Mouse (Mus musculus) neural tube, embryonic 11.5 days (tissue): Measurements from ENCODE around the gene Gm47841. TPM values are rescaled to one million over a fixed set of nuclear protein-coding genes. Genes with fewer than 3 reads are reported as not detected.

Experiments used
- ATAC-seq: fragments of 200-750 bp; cut with Nextera tagmentation; 2 replicates; pipeline ENCODE4 v1.8.0; 2017; ENCODE audit warnings: moderate number of reproducible peaks, mild to moderate bottlenecking, moderate TSS enrichment, moderate library complexity; ENCODE audit not compliant: insufficient read depth, low FRiP score, low TSS enrichment
- DNase-seq: peaks from one replicate; pipeline ENCODE4 v3.0.0-alpha.2; 2015; ENCODE audit warnings: low spot score
- H3K27ac ChIP-seq: fragments of 300-500 bp; sonication (generic); 2 replicates; pipeline ENCODE4 v1.5.1; 2014; ENCODE audit warnings: low read depth, mild to moderate bottlenecking, low read length
- H3K27me3 ChIP-seq: fragments of 300-500 bp; sonication (generic); 2 replicates; pipeline ENCODE4 v1.6.1; 2014; ENCODE audit warnings: mild to moderate bottlenecking, low read length, mixed read lengths; ENCODE audit not compliant: control insufficient read depth, insufficient read depth
- H3K36me3 ChIP-seq: fragments of 300-500 bp; sonication (generic); 2 replicates; pipeline ENCODE4 v1.6.1; 2014; ENCODE audit warnings: mild to moderate bottlenecking, low read length, moderate library complexity, mixed read lengths; ENCODE audit not compliant: control insufficient read depth, insufficient read depth
- H3K4me1 ChIP-seq: fragments of 300-500 bp; sonication (generic); 2 replicates; pipeline ENCODE4 v1.6.1; 2014; ENCODE audit warnings: low read length, mixed read lengths; ENCODE audit not compliant: control insufficient read depth, insufficient read depth
- H3K4me2 ChIP-seq: fragments of 300-500 bp; sonication (generic); 2 replicates; pipeline ENCODE4 v1.6.1; 2014; ENCODE audit warnings: low read depth, mild to moderate bottlenecking, moderate library complexity
- H3K4me3 ChIP-seq: fragments of 300-500 bp; sonication (generic); 2 replicates; pipeline ENCODE4 v1.5.1; 2014; ENCODE audit warnings: low read depth, low read length
- H3K9ac ChIP-seq: fragments of 300-500 bp; sonication (generic); 2 replicates; pipeline ENCODE4 v1.6.1; 2014; ENCODE audit warnings: mild to moderate bottlenecking, low read length
- H3K9me3 ChIP-seq: fragments of 300-500 bp; sonication (generic); 2 replicates; pipeline ENCODE4 v1.6.1; 2016; ENCODE audit warnings: low read length; ENCODE audit not compliant: control insufficient read depth
- WGBS: fragments of 180-500 bp; shearing (Covaris S2); extraction: QIAGEN DNeasy Blood & Tissue Kit; methylation state at CpG from one replicate; pipeline ENCODE4 v1.1.7; 2014; 5-methylcytosine and 5-hydroxymethylcytosine counted together
- polyA plus RNA-seq: library from polyadenylated mRNA; unstranded; fragments of >200 nt; fragmentation: Nextera tagmentation; extraction: Ambion mirVana; gene quantifications from 2 replicates; pipeline ENCODE4 v1.2.1, GENCODE M21; 2014

Gm47841 gene
- polyA plus RNA-seq, 1 experiment from 2014 or later, result not detected

GRCm38 (mm10) chr15:101086956-101087355 is 39.8 kb upstream of the Gm47841 start:
- Histone ChIP-seq H3K36me3 (no peaks in the 10 kb centered on the region), H3K9me3 (no peaks in the 10 kb centered on the region), H3K9ac (no peak overlapping the region), H3K4me1 (peaks cover 5% of the 10 kb centered on the region; the same call in 1 of the 2 replicates), H3K4me3 (no peak overlapping the region), H3K27me3 (no peaks in the 10 kb centered on the region), H3K4me2 (no peak overlapping the region), H3K27ac (no peak overlapping the region)
- WGBS, result 78% methylated on average over 3 of the region's 3 CpGs
- ATAC-seq (no peak), DNase-seq (no peak)

DNA sequence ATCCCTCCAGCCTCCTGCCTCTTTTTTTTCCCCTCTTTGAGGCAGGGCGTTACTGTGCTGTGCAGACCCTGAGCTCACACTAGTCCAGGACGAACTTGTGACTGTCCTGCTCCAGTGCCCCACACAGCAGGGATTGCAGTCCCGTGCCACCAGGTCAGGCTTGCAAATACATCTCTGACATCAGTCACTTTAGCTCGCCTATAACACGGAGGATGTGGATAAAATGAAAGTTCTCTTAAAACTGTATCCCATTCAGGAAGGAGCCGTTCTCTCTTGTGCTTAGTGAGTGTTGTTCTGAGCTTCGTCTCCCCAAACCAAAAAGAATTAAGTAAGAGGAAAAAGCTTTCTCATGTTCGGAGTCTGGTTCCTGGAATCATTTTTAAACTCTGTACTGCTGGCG is 39.3 kb upstream of the Gm47841 start:
- no peak overlapping the region for H3K27ac ChIP-seq
- no peaks in the 10 kb centered on the region for H3K9me3 ChIP-seq
- H3K27me3 ChIP-seq, result no peaks in the 10 kb centered on the region
- no peaks in the 10 kb centered on the region for H3K36me3 ChIP-seq
- ATAC-seq, result no peak
- 68% methylated on average over 9 of the region's 9 CpGs for WGBS
- no peak for DNase-seq
- H3K9ac ChIP-seq, result no peak overlapping the region
- no peak overlapping the region for H3K4me2 ChIP-seq
- no peak overlapping the region for H3K4me3 ChIP-seq
- H3K4me1 ChIP-seq, result peaks cover 8% of the 10 kb centered on the region

DNA sequence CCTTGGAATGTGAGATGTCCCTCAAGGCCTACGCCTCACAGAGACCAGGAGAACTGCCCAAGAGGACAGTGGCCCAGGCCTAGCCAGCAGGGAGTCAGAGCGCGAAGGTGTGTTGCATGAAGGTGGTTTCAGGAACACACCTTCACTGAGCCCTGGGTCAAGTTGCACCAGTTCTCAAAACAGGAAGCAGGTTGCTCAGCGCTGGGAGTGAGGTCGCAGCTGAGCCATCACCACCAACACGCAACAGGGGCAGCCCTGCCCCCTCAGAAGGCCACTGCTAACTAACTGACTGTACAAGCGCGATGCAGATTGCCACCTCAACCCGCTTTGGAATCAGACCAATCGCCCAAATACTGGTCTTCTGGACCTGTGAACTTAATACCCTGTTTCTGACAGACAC is 37.3 kb upstream of the Gm47841 start:
- H3K9ac ChIP-seq, result no peak overlapping the region
- 73% methylated on average over 10 of the region's 10 CpGs for WGBS
- H3K27ac ChIP-seq, result no peak overlapping the region
- H3K4me2 ChIP-seq, result no peak overlapping the region
- ATAC-seq (no peak), DNase-seq (no peak)
- no peak overlapping the region for H3K4me3 ChIP-seq
- no peaks in the 10 kb centered on the region for H3K9me3 ChIP-seq
- peaks cover 16% of the 10 kb centered on the region for H3K4me1 ChIP-seq
- H3K36me3 ChIP-seq, result no peaks in the 10 kb centered on the region
- no peaks in the 10 kb centered on the region for H3K27me3 ChIP-seq

GRCm38 (mm10) chr15:101082236-101082635 is 35.0 kb upstream of the Gm47841 start:
- H3K4me3 ChIP-seq, result no peak overlapping the region
- WGBS, result 43% methylated on average over 4 of the region's 4 CpGs
- no peak for ATAC-seq
- no peak for DNase-seq
- H3K4me1 ChIP-seq, result peaks cover 23% of the 10 kb centered on the region
- no peak overlapping the region for H3K9ac ChIP-seq
- no peak overlapping the region for H3K27ac ChIP-seq
- H3K27me3 ChIP-seq, result no peaks in the 10 kb centered on the region
- no peaks in the 10 kb centered on the region for H3K36me3 ChIP-seq
- H3K4me2 ChIP-seq, result no peak overlapping the region
- H3K9me3 ChIP-seq, result no peaks in the 10 kb centered on the region

DNA sequence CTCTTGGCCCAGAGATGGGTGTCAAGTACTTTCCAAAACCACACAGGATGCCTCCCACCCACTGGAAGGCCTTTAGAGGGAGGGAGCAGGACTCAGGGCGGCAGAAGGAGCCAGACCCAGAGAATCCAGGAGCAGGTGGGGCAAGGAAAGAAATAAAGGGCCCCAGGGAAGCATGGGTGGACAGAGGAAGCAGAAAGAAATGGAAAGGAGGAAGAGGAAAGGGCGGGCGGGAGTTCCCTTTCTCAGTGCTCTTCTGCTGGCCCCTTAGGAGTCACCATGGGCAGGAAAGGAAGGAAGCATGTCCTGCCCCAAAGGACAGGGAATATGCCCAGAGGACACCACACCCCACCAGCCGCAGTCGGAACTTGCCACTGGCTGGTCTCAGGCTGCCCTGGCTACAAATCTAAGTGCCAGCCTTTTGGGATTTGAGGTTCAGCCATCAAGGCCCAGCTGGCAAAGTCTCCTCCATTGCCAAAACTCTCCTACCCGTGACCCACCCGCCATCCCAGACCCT is 33.9 kb upstream of the Gm47841 start:
- H3K27ac ChIP-seq, result 0 out of 2 replicates have a peak overlapping the region, but pooled peaks have one; percentile 15
- H3K4me1 ChIP-seq, result peaks cover 32% of the 10 kb centered on the region
- no peak overlapping the region for H3K4me3 ChIP-seq
- WGBS, result 82% methylated on average over 7 of the region's 7 CpGs
- DNase-seq, result no peak
- ATAC-seq, result no peak
- H3K9me3 ChIP-seq, result no peaks in the 10 kb centered on the region
- no peak overlapping the region for H3K9ac ChIP-seq
- no peaks in the 10 kb centered on the region for H3K36me3 ChIP-seq
- no peak overlapping the region for H3K4me2 ChIP-seq
- H3K27me3 ChIP-seq, result no peaks in the 10 kb centered on the region

GRCm38 (mm10) chr15:101080031-101080520 is 32.9 kb upstream of the Gm47841 start:
- H3K36me3 ChIP-seq, result no peaks in the 10 kb centered on the region
- H3K27me3 ChIP-seq, result no peaks in the 10 kb centered on the region
- H3K9me3 ChIP-seq, result no peaks in the 10 kb centered on the region
- 80% methylated on average over 9 of the region's 9 CpGs for WGBS
- no peak overlapping the region for H3K4me3 ChIP-seq
- DNase-seq, result no peak
- no peak for ATAC-seq
- H3K9ac ChIP-seq, result no peak overlapping the region
- H3K4me1 ChIP-seq, result peaks cover 42% of the 10 kb centered on the region
- H3K27ac ChIP-seq, result no peak overlapping the region
- no peak overlapping the region for H3K4me2 ChIP-seq

DNA sequence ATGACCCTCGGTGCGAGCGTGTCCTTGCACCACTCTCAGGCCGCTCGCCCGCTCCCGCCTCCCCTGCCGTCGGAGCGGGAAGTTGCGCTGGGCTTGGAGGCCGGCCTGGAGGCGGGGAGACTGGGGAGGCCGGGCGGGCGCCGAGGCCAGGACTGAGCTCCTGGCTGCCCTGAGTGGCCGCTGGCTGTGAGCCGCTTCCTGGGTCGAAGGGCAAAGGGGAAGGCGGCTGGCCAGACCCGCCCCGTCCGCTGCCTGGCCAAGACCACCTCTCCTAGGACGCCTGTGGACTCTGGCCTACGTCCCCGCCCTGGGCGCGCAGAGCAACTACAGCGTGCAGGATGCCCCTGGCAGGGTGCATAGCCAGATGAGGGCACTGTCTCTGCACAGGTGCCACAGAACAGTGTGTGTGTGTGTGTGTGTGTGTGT is 31.5 kb upstream of the Gm47841 start:
- H3K4me2 ChIP-seq, result peak overlapping the region; percentile 81
- peak; percentile 6; the same call in 1 of the 2 replicates for ATAC-seq
- H3K9ac ChIP-seq, result peak overlapping the region; percentile 94
- DNase-seq, result peak; percentile 82
- H3K27ac ChIP-seq, result peak overlapping the region; percentile 99
- peak overlapping the region; percentile 66 for H3K4me3 ChIP-seq
- no peaks in the 10 kb centered on the region; the same call in 1 of the 2 replicates for H3K36me3 ChIP-seq
- no peaks in the 10 kb centered on the region for H3K9me3 ChIP-seq
- H3K27me3 ChIP-seq, result no peaks in the 10 kb centered on the region
- WGBS, result 0% methylated on average over 28 of the region's 30 CpGs
- peaks cover 43% of the 10 kb centered on the region for H3K4me1 ChIP-seq

DNA sequence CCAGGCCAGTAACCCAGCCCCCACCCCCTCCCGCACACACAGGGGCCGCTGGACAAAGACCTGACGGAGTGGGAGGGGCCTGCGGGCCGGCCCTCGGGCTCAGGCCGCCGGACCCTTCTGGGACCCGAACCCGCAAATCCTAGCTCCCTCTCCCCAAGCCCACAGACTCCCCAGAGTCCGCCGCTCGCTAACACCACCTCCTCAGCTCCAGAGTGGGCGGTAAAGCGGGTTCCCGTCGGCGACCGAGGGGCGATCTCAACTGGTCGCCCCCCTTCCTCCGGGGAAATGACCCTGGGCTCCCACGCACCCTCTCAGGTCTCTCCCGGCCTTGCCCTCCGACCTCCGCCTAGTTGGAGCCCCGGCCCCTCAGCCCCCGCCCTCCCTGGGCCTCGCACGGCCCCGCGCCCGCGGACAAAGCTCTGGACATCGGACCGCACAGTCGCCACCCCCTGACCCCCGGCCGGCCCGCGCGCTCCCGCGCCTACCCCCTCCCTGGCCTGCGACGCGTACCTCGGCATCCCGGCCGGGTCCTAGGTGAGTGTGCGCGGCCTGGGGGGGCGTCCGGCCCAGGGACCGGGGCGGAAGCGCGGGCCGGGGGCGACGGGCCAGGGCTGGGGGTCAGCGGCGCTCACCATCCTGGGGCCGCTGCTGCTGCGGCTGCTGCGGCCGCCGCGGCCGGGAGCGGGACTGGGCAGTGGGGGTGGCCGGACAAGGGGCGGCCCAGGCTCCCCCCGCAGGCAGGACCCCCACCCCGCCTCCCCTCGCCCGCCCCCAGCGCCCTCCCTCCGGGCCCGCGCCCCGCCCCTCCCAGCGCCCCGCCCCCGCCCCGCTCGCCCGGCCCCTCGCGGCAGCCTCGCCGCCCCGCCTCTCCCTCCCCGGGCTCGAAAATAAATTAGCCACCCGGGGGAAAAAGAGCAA is 30.9 kb upstream of the Gm47841 start, which contains the start of gene Fignl2:
Gene Fignl2, minus strand, starts transcription at position 755 of the 918 bp plus-strand sequence.
- Histone ChIP-seq H3K27me3 (no peaks in the 10 kb centered on the region), H3K27ac (peak within 1 kb of the TSS; percentile 99), H3K4me2 (peak within 1 kb of the TSS; percentile 81), H3K4me3 (peak within 1 kb of the TSS; percentile 66), H3K36me3 (no peaks in the 10 kb centered on the region; the same call in 1 of the 2 replicates), H3K9me3 (no peaks in the 10 kb centered on the region), H3K9ac (peak within 1 kb of the TSS; percentile 94), H3K4me1 (peaks cover 43% of the 10 kb centered on the region)
- DNase-seq (peak; percentile 65), ATAC-seq (peak; percentile 33; the same call in 1 of the 2 replicates)
- WGBS, result under 1% methylated on average over 57 of the region's 96 CpGs
